Mouse (Mus musculus): Measurements from ENCODE around the gene Stk16. TPM values are rescaled to one million over a fixed set of nuclear protein-coding genes. Genes with fewer than 3 reads are reported as not detected.

Stk16 gene
- total RNA-seq (2015; ENCODE audit: low replicate concordance): 50.4 and 76.9 TPM in 2 replicates
- total RNA-seq (2017; ENCODE audit: low replicate concordance): 31.3 and 50.2 TPM in 2 replicates

DNA sequence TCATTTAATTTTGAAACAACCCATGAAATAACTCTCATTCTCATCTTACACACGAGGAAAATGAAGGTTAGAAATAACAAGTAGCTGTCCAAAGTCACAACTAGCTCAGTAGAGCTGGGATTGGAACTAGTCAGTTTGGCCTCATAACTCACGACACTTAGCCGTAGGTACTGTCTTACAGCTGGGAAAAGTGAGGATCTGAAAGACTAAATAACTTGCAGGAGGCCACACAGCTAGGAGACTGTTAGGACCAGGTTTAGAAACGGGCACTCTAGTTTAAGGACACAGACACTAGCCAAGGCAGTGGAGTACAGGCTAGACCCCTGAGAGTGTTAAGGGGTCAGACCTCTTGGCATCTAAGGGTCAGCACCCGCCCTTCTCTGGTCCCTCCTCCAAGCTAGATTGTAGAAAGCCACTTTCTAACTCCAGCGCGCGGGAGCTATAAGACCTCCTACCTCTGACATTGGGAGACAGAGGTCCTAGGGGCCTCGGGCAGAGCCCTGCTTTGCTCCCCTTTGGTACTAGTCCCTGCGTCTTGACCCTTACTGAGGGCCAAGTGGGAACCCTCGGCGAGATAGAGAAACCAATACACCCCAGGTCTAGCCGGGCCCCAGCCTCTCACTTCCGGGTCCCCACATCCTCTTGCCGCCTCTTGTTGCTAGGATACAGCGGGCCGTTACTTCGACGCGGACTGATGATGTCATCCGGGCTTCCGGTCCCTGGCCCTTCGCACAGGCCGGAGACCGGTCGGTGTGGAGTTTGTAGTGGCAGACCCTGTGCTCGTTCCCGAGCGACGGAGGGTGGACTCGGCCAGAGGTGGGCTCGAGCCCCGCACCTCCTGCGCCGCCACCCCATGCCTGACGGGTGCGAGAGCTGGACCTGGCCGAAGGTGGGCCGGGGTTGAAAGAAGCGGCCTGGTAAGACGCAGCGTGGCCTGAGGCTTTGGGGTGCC lies at the start of gene Stk16, which contains the start of gene Glb1l:
Gene Stk16 (plus strand): TSS at position 703 of the 952 bp plus-strand sequence.
Gene Glb1l (minus strand): TSS at position 678 of the 952 bp plus-strand sequence.
- ATAC-seq (replicated peaks; ENCODE audit: low FRiP score, poor library complexity, severe bottlenecking): peak; percentile 83

DNA sequence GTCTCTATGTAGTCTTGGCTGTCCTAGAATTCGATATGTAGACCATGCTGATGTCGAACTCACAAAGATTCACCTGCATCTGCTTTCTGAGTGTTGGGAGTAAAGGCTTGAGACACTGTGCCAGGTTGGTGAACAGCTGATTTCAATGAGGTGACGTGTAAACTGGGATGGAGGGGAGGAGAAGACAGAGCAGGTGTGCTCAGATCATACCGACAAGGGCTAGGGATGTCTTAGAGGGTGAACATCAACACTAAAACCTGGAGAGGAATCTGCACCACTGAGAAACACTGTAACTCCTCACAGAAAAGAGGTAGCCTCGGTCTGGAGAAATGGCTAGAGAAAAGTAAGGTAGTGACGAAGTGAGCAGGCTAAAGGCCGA lies 42.6 kb upstream of the Stk16 start:
- peak; percentile 50 for ATAC-seq (replicated peaks; ENCODE audit: low FRiP score, poor library complexity, severe bottlenecking)

GRCm38 (mm10) chr1:75168472-75169464 lies 41.9 kb upstream of the Stk16 start, which contains the start of gene Zfand2b:
Gene Zfand2b (plus strand): TSS chr1:75168646.
- peak; percentile 91 for ATAC-seq (replicated peaks; ENCODE audit: low FRiP score, poor library complexity, severe bottlenecking)

DNA sequence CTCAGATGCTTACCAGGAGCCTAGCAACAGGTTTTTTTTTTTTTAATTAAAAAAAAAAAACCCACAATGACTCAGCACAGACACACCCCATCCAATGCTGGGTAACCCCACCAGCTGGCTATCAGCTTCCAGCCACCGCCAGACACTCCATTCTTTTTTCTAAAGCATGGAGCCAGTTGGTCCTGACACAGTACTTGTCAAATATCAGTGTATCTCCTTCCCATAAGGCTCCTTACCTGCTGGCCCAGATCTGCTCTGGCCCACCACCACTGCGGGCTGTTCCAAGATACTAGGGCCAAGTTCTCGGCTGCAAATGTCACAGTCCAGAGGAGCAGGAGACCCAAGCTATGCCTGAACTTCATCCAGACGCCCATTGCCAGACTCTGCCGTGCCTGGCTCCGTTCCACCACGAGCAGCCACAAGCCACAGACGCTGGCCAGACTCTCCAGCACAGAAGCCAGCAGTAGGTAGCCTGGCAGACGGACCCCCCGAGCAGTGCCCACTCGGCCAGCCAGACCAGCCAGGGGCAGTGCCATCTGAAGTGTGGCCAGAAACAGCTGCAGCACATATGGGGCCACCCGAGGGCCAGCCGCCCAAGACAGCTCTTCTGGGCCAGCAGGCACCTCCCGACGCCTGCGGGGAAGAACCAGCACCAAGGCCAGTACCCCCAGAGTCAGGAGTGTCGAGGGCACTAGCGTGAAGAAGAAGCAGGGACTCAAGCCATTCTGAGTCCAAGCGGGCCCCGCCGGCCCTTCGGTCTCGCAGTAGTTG lies 31.1 kb upstream of the Stk16 start:
- ATAC-seq (replicated peaks; ENCODE audit: low FRiP score, poor library complexity, severe bottlenecking): peak; percentile 70

- ATAC-seq (replicated peaks; ENCODE audit: low FRiP score, poor library complexity, severe bottlenecking): peak; percentile 81
Measured at GRCm38 (mm10) chr1:75180105-75180590, 30.5 kb upstream of the Stk16 start, which contains the start of gene Abcb6. Gene Abcb6 (minus strand): TSS chr1:75180392.

- no peak for ATAC-seq (replicated peaks; ENCODE audit: low FRiP score, poor library complexity, severe bottlenecking)
Measured at GRCm38 (mm10) chr1:75180741-75181140, 29.9 kb upstream of the Stk16 start.

DNA sequence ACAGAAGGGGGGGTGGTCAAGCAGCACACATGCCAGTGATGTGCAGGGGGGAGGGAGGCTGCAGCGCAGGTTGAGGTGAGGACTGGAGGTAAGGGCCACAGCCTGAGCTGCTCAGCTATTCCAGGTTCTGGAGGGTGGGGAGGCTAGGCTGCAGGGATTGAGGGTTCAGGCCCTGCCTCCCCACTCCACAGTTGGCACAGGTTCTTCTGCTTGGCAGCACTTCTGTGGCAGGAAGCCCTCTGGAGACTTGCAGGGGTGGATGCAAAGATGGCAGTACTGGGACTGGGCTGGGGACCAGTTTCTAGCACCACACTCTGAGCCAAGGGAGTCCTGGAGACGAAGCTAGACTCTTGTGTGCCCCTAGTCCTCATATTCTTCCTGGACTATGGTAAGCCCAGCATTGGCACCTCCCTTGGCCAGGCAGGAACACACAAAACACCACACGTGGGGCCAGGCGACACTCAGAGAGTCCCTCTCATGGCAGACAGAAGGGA lies 29.2 kb upstream of the Stk16 start:
- no peak for ATAC-seq (replicated peaks; ENCODE audit: low FRiP score, poor library complexity, severe bottlenecking)

DNA sequence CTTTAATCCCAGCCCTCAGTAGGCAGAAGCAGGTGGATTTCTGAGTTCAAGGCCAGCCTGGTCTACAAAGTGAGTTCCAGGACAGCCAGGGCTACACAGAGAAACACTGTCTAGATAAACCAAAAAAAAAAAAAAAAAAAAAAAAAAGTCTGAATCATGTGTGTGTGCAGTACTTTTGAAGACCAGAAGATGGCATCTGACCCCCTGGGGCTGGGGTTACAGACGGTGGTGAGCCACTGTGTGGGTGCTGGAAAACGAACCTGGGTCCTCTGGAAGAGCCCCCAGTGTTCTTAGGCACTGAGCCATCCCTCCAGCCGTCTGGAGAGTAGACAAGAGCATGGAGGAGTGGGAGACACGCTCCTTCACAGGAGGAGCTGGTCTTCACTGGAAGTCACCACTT lies 28.5 kb upstream of the Stk16 start:
- no peak for ATAC-seq (replicated peaks; ENCODE audit: low FRiP score, poor library complexity, severe bottlenecking)

DNA sequence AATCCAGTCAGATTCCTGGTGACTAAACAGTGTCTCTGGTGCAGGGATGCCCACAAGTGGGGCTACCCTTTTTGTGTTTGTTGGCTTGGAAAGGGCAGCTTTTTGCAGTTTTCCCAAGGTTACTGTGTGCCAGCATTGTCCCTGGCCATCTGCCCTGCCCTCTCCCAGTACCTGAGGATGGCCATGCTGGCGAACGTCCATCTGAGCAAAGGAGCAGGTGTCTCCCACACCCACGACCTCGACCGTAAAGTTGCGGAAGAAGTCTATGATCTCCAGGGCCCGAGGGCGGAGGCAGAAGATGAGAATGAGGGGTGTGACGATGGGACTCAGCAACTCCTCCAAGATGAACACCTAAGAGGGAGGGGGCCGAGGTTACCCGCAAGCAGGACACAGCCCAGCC lies 25.1 kb upstream of the Stk16 start:
- no peak for ATAC-seq (replicated peaks; ENCODE audit: low FRiP score, poor library complexity, severe bottlenecking)

DNA sequence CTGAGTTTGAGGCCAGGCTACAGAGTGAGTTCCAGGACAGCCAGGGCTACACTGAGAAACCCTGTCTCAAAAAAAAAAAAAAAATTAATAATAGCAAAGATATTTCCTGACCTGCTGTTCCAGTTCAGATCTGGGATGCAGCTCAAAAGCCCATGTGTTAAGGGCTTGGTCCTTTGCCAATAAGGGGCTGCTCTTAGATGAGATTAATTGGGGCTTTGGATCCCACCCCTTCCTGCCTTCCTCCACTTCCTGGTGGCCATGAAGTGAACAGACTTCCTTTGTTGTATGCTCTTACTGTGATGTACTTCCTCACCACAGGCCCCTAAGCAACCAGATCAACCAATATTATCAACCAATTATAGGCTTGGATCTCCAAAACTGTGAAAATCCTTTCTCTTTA lies 23.5 kb upstream of the Stk16 start:
- no peak for ATAC-seq (replicated peaks; ENCODE audit: low FRiP score, poor library complexity, severe bottlenecking)

DNA sequence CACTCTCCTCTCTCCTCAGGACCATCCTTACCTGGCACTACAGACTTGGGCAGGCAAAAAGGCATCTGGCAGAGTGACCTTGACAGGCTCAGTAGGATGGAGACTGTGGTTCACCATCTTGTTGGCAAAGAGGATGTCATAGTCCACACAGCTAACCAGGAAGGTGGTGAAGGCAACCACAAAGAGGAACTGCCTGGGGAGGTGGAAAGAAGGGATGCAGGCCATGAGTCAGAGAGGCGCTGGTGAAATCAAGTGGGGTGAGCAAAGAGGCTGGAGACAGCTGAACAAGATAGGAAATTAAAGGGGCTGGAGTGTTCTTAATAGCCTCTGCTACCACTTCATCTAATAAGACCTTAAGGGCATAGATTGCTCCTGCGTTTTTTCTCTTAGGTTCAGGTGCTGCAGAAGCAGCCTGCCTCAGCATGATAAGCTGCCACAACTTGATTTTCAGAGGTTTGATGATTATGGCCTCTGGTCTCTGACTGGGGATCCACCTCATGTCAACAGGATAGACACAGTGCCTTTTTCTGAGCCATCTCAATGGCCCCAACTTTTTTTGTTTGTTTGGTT lies 22.6 kb upstream of the Stk16 start:
- ATAC-seq (replicated peaks; ENCODE audit: low FRiP score, poor library complexity, severe bottlenecking): no peak

DNA sequence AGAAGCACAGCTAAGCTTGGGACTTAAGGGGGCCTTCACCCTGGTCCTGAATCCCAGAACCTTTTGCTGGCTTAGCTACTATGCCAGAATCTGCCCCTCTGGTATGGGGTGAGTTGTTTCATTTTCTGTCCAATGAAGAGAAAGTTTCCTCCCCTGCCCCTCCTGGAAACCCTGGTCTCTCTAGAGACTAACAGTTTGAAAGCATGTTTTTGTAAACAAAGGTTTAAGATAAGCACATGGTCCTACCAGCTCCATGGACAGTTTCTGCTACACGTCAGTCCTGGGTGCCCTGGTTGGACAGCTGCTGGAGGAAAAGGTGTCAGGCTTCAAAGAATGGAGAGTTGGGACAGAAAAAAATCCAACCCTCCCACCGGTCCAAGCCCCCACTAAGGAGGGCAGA lies 20.1 kb upstream of the Stk16 start:
- ATAC-seq (replicated peaks; ENCODE audit: low FRiP score, poor library complexity, severe bottlenecking): peak; percentile 58

GRCm38 (mm10) chr1:75191258-75191621 lies 19.4 kb upstream of the Stk16 start:
- peak; percentile 8 for ATAC-seq (replicated peaks; ENCODE audit: low FRiP score, poor library complexity, severe bottlenecking)

GRCm38 (mm10) chr1:75191622-75192402 lies 18.8 kb upstream of the Stk16 start, which contains the start of the genes Ankzf1 and Atg9a:
Gene Ankzf1 (plus strand): TSS chr1:75192151.
Gene Atg9a (minus strand): TSS chr1:75192196.
- peak; percentile 91 for ATAC-seq (replicated peaks; ENCODE audit: low FRiP score, poor library complexity, severe bottlenecking)

GRCm38 (mm10) chr1:75192452-75192851 lies 18.2 kb upstream of the Stk16 start:
- ATAC-seq (replicated peaks; ENCODE audit: low FRiP score, poor library complexity, severe bottlenecking): peak; percentile 48

- ATAC-seq (replicated peaks; ENCODE audit: low FRiP score, poor library complexity, severe bottlenecking): no peak
Measured at GRCm38 (mm10) chr1:75201236-75201635, 9.4 kb upstream of the Stk16 start.

DNA sequence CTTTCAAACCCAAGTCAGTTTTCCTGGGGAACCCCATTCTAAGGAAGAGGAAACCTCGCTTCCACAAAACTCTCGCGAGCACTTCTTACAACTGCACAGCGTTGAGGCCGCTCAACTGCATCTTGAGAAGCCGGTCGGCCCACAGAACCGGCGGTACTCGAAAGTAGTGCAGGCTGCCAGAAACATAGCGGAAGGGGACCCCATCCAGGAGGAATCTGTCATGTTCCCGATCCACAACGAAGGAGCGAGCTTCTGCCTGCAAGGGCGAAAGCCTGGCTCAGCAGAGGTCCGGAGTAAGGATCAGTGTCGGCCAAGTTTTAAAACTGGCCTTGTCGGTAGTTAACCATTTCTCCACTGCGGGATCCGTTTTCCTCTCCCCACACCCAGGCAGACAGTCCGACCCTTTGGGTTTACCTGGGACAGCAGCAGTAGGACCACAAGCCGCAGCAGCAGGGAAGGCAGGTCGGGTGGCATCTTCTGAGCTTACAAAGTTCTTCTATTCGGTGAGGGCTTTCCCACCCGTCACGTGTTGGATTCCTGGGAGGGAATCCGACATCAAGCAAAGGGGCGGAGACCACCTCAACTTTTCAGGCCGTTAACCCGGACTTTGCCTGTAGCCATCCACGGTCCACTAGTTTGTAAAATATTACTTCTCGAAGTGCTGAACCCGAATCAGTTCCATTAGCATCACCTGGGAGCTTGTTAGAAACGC lies 1.5 kb upstream of the Stk16 start:
- peak; percentile 29; the same call in 1 of the 2 replicates for ATAC-seq (replicated peaks; ENCODE audit: low FRiP score, poor library complexity, severe bottlenecking)
